Mouse (Mus musculus) heart, postnatal 4 days (tissue): Measurements from ENCODE around the gene Zbp1. TPM values are rescaled to one million over a fixed set of nuclear protein-coding genes. Genes with fewer than 3 reads are reported as not detected.

Experiments
- DNase-seq: peaks from one replicate; pipeline ENCODE4 v3.0.0; 2021
- total RNA-seq, 2 experiments: library from RNA; stranded (reverse); gene quantifications; 2 replicates each; pipeline ENCODE4 v1.2.3; 2021

The Zbp1 gene
- total RNA-seq, 2 experiments from 2014 or later: 0.14 TPM; not detected in 1

DNA sequence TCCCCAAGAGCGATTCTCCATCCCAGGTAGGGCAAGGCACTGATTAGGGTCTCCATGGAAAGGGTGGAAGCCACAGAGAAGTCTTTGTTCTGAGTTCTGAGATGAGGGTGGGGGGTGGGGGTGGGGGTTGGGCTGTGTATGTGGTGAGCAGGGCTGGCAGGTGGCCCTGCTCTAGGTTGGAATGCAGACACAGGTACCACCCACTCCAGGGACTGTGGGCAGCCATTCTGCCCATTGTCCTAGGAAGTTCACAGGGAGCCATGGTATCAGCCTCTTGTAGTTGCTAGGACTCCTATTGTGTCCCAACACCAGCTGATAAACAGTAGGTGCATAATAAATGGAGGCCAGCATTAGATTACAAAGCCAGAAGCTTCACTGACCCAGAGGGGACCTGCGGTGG, 28.5 kb upstream of the Zbp1 start:
- DNase-seq: no peak

DNA sequence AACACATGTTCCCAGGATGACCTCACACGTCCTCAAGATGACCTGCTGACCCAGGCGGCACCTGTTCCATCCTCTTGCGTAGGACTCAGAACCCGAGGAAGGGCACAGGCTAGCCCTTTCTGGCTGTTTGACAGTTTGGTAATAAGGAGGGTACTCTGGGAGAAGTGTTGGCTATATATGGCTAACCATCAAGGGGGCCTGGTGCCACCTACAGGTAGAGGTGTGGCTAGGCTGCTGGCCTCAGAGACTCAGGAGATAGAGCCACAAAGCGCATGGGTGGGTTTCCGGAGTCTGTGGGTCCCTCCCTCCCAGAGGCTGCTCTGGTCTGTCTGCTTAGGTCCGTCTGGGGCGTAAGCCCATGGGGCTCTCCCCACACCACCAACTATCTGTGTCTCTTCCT, 28.0 kb upstream of the Zbp1 start:
- no peak for DNase-seq

DNA sequence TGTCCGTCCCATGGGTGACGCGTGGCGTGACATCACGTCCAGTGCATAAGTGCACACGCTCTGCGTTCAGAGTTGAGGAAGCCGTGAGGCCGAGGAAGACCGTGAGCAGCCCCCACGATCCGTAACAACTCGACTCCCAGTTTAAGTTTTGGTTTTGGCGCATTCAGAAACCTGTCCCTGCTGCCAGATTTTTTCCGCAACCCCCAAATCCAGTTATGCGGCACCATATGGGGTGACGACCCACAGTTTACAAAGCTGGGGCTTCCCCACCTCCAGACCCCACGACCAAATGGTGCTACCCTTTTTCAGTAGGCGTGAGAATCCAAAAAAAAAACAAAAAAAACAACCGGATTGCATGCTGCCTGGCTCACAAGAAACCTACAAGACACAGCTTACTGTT, 26.5 kb upstream of the Zbp1 start:
- DNase-seq: no peak

DNA sequence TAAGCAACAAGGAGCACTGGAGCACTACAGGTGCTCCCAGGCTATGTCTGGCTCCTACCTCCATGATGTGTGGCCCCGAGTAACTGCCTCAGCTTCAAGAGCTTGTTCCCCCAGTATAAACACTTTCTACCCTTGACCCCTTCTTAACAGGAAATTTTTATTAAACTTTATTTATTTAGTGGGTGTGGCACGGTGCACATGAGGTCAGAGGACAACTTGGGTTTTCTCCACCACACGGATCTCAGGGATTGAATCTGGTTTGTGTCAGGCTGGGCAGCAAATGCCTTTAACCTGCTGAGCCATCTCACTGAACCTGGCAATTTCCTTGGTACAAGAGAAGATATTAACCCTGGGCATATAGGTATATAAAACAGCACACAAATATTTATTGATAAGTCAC, 25.4 kb upstream of the Zbp1 start:
- no peak for DNase-seq

DNA sequence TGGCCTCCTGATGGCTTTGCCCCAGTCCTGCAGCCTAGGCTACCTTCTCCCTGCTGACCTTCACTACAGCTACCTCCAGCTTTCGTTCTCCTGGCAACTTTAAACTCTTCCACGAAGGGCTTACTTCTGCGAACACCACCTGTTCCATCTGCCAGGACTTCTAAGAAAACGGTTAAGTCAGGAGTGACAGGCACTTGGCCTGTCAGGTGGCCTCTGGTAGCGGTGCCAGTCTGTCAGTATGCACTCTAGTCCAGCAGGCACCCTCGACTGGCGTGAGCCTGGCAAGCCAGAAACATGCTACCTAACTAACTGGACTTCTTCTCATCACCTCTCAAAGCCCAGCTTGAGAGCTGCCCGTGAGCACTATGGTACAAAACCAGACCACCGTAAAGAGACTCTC, 24.9 kb upstream of the Zbp1 start:
- no peak for DNase-seq

DNA sequence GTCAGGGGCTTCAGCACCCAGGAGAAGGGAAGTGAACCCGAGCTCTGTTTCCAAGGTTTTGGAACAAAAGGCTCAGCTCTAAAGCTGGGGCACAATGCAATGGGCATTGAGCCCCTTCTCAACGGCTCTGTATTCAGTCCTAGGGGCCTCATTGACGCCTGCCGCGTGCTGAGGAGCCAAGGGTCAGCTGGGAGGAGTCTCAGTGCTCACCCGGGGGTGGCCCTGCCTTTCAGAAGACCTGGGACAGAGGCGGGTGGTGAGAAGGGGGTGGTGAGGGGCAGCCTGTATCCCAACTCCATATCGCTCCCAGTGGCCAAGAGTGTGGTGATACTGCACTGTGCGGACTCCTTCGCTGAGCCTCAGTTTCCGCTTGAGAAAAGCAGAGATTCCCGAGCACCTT, 24.2 kb upstream of the Zbp1 start:
- DNase-seq: no peak

DNA sequence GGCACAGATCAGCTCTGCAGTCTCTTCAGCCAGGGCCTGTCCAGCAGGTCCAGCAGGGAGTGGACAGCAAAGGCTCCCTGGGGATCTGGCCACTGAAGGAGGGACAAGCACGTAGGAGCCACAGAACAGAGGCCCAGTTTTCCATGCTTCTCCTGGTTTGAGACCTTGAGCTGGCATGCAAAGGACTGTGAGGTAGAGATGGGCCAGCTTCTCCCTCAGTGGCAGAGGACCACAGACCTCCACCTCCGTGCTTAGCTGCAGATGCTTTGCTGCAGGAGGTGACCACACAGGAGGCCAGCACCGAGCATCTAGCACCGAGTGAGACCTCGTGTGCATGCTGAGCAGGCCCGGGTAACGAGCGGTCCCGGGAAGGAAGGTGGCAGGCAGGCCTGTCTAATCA, 22.0 kb upstream of the Zbp1 start:
- DNase-seq: no peak

DNA sequence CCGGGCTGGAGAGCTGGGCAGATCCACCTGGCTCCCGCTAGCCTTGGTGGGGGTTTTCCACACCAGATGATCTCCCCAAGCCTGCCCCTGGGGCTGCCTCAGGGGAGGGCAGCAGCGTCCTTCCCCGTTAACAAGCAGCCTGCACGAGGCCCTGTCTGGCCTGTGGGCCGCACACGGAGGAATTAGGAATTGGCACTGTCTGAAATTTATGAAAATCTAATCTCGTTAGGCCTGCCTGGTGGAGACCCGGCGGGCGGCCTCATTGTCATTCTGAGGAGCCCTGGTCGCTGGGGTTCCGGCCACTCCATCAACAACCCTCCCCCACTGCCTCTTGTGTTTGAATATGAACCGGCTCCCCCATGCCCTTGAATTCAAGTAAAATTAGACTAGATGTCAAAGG, 19.8 kb upstream of the Zbp1 start:
- DNase-seq: no peak

DNA sequence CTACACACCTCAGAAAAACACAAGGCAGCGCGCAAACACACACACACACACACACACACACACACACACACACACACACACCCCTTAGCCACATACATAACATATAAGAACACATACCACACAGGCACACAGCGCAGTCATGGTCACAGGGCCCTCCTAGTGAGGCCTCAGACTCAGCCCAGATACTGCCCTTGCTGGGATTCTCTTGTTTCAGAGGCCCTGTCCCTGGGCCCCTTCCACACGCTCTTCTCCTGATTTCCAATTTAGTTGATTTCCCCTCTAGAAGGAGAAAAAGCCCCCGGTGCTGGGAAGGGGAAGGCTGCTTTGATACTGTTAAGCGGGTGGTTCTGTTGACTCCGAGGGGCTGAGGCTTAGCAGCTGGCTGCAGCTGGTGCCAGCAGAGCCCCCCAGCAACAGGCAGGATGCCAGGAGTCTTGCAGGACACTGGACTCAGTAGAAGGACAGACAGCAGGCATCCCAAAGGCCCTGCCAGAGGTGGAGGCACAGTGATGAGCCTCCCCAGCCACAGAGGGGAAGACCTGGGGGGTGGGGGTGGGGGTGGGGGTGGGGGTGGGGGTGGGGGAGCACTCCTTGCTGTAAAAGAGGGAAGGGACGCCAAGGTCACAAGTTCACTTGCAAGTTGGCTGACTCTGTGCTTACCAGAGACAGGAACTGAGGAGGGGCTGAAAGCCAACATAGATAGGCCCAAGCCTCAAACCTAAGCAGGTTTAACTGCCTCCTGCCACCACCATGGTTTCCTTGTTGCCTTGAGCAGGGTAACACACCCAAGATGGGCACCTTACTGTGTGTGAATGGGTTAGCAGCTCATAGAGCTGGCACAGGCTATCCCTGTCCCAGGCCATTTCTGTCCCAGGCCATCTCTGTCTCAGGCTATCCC, 17.0 kb upstream of the Zbp1 start:
- DNase-seq: peak; percentile 53

DNA sequence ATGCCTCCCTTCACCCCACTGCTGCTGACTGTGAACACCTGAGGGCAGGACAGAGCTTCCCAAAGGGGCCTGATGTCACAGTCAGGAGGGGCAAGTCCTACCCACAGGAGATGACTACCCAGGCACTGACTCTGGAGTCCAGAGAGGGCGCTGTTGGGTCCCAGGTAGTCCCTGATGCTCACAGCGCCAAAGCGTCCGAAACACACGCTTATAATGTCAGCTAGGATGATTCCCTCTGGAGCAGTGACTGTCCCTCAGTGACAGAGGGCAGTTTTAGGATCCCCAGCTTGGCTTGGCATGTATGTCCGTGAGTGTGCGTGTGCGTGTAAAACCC, 14.0 kb upstream of the Zbp1 start:
- peak; percentile 33 for DNase-seq

DNA sequence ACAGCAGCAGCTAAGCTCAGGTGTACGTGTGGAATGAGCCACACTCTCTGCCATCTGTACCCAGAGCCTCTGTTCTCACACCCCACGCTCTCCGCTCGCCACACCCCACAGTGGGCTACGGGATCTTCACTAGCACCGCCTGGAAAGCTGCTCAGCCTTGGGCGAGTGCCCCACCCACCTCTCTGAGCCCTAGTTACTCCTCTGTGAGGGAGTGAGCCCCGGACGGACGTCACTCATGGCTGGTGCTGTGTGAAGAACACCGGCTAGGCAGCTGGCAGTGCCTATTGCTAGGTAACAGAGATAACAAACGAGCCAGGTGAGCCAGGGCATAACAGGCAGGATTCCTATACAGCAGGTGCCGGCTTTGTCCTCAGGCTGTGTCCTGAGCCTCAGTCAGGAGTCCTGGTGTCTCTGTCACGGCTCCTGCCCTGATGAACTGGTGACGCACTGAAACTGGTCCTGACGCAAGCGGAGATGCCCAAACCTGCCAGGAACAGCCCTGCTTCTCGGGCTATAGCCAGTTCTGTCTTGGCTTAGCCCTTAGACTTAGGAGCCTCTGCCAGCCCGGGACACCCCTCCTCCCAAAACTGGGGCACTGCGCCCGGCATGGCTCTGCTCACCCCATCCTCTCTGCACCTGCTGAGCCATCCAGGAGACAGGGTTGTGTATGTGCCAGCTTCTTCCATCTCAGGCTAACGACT, 13.5 kb upstream of the Zbp1 start:
- no peak for DNase-seq

DNA sequence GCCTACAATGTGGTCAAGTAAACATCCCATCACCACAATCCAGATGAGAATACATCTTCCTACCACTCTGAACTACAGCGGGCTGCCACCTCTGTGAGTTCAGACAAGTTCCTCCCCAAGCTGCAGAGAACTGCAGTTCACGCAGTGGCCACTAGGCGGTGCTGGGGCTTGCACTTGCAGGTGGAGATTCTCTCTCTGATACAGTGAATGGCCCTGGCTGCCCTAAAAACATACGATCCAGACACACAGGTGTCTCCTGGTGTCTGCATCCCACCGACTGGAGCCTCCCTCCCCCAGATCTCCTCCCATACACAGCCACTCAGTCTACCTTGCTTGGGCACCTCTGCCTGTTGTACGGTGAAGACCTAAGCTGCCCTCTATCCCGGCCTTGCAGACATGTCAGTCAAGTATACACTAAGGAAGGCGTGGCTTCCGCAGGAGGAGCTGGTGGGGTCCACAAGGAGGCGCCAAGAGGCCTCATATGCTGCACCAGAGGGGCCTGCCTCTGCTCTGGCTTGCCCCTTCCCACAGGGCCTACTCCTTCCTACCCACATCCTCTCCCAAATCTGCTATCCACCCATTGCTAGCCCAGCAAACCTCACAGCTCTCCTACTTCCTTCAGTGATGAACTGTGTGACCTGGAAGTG, 11.0 kb upstream of the Zbp1 start:
- peak; percentile 95 for DNase-seq

DNA sequence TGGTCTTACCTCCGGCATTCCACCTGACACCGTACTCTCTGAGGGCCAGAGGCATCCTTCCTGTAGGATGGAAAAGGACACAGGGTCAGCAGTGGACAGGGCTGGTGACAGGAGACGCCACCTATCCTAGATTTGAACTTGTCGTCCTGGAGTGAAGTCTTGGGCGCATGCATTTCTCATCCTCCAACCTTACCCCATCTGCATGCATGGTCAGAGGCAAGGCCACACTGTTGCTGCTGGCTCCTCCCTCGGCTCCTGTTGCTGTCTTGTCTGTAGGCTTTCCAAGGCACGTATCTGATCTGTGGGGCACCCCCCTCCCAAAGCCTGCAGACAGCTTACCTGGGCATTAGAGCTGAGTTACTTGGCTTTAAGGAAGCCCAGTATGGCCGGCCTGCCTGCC, 9.8 kb upstream of the Zbp1 start:
- DNase-seq: no peak

DNA sequence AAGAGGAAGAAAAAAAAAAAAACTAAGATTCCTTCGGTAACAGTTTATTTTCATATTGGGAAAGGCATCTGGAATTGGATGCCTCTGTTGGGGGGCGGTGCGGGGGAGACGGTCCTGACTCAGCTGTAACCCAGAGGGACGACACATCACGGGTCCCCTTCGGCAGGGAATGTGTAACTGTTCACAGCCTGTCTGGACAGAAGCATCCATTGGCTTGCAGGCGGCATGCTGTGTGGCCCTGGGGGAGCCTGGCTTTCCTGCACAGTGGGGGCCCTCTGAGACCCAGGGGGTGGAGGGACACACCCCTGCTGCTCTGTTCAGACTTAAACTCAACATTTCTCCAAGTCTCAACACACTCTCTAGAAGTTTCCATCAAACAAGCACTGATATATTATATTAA, 8.1 kb upstream of the Zbp1 start:
- DNase-seq: no peak

DNA sequence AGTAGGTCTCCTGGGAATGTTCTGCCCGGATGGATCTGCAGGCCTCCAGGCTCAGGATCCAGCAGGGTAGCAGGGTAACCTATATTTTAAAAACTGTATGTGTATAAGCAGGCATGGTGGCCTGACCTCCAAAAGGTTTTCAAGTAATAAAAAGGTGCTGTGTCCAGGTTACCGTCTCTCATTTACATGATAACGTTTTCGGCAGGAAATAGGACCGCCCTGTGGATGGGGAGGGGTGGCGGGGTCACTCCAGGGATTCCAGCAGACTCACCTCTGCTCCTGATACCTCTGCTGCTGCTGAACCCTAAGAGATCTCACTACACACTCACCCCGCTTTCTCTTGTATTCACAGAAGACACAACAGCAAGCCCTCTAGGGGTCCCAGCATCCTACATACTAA, 7.2 kb upstream of the Zbp1 start:
- DNase-seq: no peak

DNA sequence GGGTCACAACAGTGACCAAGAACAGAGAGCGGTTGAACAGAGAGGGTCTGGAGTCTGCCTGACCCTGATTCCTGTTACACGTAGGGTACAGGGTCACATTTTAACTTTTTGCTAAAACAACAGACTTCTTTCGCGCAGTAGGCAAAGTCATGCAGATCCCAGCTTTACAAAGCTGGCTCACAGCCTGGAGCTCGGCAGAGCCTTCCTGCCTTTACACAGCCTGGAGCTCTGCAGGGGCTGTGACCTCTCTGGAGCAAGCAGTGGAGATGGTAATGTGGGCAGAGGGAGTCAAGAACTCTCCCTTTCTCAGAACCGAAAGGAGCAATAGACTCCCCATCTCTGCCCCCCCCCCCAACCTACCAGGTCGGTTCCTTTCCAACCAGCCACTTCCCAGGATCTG, 6.1 kb upstream of the Zbp1 start:
- DNase-seq: no peak

DNA sequence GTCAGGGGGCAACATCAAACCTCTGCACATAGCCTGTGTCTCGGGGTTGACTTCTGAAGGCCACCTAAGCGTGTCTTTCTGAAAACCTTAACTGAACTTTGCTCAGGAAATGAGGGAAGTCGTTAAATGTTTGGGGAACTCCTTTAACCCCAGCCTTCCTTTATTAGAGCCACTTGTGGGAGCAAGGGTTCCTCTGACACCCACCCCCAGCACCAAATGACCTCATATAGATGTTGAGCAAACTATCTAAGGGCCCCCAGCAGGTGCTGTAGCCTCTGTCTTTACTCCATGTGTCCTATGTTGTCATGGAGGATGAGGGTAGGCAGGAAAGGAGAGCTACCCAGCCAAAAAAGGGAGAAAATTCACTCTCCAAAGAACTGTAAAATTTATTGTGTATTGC, 5.4 kb upstream of the Zbp1 start:
- DNase-seq: no peak

DNA sequence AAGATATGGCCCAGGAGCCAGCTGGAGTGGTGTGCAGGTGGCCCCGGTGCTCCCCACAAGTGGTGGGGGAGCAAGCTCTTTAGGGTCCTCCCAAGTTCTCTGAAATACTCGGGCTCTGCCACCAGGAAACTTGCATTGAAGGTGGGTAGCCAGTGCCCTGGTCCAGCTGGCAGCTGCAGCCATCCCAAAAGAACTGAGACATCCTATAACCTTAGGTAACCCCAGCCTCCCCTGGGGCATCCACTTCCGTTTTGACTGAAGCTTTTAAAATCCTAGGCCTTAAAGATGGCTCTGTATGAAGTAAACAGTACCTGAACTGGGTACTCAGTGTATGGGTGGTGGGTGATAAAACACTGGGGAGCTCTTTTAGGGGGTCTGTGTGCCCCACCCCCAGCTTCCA, 4.8 kb upstream of the Zbp1 start:
- no peak for DNase-seq

DNA sequence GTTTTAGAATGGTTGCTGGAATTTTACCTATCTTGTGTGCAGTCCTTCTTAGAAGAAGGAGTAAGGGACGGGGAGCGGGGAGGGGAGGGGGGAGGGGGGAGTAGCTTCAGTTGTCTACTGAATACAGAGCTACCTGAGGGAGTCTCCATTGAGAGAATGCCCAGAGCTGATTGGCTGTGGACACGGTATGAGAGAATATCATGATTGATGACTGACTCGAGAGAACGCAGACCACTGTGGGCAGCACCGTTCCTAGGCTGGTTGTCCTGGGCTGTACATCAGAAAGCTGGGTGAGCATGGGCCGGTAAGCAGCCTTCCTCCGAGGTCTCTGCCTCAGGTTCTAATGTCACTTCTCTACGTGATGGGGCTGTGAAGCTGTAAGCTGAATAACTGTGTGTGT, 2.0 kb upstream of the Zbp1 start:
- DNase-seq: no peak

DNA sequence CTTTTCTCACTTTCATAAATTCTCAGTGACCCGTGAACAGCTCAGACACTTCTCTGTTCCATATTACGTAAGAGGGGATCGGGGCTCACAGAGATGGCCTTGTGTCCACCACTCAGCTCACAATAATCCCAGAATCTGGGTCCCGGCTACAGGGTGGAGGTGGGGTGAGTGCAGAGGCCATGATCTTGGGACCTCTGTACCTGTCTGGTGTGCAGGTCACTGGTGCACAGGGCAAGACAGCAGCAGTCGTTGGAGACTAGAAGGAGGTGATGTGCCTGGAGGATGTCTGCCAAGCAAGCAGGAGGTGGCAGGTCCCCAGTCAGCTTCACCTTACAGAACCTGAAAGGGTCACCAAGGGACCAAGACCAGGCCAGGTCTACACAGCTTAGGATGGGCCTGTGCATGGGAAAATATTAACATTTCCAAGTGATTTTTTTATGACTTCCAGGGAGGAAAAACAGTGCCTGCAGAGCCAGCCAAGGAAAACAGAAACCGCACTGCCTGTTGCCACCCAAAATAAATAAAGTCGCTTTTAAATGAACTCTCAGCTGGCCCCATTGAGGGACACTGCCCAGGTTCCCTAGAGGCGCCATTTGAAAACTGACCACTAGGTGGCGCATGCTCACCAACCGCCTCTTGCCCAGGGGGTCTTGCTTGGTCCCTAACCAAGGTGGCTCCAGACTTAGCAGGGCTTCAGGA, 682 bp upstream of the Zbp1 start:
- peak; percentile 66 for DNase-seq

DNA sequence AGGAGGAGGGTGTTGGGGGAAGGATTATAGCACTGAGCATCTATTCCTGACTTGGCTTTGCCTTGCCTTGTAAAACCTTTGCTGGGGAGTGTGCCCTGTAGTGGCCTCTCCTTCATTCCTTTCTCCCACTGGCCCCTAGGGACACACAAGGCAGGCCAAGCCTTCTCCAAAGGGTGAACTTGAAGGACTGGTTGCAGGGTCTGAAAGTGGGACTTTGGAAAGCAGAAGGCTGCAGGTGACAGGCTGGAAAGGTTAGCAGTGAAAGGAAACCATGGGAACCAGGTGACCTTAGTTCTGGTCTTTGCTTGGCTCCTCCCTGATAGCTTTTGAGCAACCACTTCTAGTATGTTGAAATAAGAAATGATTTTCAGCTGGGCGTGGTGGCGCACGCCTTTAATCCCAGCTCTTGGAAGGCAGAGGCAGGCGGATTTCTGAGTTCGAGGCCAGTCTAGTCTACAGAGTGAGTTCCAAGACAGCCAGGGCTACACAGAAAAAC, 912 bp downstream of the Zbp1 start:
- no peak for DNase-seq

DNA sequence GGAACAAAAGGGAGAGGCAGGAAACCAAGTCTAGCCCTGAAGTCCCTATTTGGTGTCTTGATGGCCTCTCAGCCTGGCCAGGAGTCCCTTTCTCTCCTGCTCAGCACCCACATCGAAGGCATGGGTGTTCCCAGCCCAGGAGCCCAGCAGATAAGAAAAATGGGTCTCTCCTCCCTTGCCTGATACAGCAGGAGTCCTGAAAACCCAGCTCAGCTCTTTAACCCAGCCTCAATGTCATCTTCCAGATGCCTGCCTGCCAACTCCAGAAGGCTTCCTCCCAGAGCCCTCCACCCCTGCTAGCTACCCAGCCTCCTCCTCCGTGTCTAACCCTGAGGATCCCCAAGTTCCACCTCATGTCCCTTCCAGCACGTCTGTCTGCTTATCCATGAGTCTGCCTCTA, 1.5 kb downstream of the Zbp1 start:
- no peak for DNase-seq

DNA sequence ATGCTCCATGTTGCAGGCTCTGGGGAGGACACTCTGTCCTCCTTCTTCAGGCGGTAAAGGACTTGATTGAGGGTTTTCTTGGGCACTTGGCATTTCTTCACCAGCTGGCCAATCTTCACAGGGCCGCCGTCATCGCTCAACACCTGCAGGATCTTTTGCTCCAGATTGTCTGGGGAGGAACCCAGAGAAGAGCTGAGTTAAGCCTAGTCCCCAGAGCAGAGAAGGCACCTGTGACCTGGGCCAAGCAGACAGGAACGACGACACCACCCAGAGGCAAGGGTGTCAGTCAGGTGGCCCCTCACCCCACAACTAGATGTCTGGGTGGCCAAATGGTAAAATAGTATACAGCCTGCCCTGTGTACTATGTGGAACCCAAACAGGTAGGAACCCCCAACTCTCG, 1.9 kb downstream of the Zbp1 start:
- no peak for DNase-seq
